Mouse (Mus musculus): ENCODE results near the gene Dido1.

Gene Dido1

DNA sequence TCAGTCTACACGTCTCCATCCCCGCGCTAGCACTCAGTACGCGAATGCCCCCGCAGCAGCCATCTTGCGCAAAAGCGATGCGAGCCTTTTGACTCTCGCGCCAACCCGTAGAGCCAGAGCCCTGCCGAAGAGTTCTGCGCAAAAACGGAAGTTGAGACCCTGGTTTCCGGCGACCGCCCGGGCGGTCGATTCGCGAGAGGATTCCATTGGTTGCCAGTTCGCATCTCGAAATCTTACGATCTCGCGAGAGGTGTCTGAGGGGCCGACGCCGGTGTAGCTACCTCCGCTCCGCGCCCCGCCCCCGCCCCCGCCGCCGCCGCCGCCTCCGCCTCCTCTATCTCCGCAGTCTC, at the start of gene Dido1, which contains the start of gene Gid8:
TSS of gene Dido1 (minus strand) at position 77 of the 350 bp plus-strand sequence.
TSS of gene Gid8 (plus strand) at position 195 of the 350 bp plus-strand sequence.
- peak; percentile 99 for DNase-seq (ENCODE audit: low read depth, low spot score)

DNA sequence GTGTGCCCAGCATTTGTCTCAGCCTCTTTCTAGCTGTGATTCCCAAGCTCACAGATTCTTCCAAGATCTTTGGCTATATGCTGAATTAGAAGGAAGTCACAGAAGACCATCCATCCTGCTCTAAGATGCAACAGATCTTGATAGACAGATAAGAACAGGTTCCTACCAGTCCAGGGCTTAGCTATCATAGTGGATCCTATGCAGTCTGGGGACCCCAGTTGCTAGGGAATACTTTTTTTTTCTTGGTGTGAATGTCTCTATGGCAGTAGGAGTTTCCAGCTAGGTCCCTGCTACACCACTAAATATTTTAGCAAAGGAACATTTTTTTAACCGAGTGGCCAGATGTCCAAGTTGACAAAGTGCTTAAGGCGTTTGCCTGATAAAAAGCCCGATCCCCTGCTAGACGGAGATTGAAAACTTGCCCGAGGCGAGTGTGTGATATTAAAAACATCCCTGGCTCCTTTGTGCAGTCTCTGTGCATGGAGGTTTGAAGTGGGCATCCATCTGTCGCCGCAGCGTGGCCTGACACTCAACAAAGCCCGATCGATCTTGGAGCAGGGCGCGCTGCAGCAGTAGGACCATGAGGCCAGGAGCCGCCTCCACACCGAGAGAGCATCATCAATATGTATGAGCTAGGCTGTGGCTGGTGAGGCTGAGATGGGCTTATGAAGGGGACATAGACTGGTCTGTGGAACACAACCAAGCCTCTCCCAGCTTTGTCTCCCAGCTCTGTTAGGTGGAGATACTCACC, 48.9 kb upstream of the Dido1 start:
- DNase-seq (ENCODE audit: low read depth, low spot score), result no peak

DNA sequence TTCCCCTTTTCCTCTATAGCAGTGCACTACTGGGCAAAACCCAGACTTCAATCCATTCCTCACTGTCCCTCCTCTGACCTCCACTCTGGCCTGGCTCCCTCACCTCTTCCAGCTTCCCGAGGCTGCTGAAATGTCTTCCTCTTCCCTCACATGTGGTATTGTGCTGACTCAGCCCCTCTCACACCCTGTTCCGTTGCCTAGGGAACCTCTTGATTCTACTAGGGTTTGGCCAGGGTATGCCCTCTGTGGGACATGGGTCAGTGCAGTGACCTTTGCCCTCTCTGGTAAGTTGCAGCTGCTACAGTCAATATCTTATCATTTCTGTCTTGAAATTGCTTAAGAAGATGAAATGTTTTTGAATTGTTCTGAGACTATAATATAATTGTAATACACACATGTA, 47.0 kb upstream of the Dido1 start:
- no peak for DNase-seq (ENCODE audit: low read depth, low spot score)

DNA sequence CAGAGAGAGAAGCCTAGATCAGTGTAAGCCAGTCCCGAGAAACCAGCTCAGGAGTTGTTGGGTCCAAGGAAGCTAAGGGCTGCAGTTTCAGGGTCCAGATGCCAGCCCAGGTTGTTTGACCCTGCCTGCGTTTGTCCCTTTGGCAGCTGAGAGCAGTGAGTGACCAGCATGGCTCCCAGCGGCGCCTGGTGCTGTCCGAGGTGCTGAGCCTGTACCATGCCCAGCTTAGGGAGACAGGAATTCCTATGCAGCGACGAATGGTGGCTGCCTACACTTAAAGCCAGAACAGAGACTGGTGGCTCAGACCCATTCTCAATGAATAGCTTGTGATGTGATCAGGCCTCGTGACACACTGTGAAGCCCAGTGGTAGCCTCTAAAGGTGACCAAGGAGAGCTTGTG, 46.1 kb upstream of the Dido1 start:
- DNase-seq (ENCODE audit: low read depth, low spot score), result peak; percentile 70

DNA sequence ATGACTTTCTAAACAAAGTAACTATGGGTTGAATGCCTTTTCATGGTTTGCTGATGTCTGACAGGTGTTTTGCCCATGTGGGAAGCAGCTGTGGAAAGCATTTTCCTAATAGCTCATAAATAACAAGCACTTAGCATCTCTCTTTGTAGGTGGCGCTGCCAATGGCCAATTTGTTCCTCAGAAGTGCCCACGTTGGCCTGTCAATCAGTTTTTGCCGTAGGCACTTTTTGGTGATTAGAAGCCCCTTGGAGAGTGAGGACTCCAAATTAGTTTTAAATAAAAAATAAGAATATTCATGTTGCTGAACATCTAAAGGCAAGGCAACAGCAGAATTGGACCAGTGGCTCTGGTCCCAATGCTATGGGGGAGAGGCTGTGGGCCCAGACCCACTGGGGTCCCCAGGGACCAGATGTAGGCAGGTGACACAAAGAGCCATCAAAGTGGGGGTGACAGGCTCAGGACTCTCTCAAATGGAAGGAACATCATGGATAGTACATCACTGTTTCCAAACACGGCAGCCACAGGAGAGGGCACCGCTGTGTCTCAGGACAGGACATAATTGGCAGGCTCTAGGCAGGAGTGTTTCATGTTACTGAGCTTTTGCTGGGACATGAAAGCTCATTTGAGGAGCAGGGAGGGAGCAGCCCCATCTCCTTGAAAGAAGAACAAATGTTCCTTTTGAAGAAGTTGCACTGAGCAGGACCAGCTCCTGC, 45.3 kb upstream of the Dido1 start:
- no peak for DNase-seq (ENCODE audit: low read depth, low spot score)

DNA sequence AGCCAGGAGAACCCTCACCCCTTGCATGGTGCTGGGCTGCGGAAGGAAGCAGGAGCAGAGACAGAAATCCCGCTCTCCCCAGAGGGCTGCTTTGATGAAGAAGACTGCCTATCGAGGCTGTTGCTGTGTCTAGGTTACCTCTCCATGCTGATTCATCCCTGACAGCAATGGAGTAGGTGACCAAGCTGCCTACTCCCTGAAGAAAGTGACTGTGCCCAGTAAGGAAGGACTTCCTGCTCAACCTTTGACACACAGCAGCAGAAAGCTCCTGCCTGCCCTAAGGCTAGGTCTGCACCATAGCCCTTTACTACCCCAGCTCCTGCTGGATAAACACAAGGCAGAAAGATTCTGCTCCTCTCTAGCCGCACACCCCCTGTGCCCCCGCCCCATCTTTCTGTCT, 39.1 kb upstream of the Dido1 start:
- DNase-seq (ENCODE audit: low read depth, low spot score), result no peak

DNA sequence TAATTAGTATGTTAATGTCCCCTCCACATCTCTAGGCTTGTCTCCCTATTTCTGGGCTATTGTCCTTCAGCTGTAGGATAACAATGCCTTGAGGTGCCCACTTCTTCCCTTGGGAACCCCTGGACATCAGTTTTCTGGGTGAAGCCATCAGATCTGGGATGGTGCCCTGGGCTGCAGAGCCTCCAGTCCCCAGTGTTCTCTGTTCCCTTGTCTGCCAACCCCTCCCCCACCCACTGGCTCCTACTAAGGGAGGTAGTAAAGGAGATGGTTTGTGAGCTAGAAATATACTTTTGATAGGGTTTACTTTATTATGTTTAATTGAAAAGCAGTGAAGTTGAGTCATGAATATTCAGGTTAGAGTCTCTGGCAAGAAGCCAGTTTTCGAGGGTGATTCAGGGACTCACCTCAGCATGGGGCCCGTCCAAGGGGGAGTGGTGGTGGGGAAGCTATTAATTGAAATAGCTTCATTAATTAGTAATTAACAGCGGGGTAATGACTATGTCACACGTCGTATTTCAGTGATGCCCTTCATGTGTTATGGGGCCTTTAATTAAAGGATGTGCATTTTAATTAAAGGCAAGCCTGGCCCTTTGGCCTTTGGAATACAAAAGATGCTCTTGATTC, 36.9 kb upstream of the Dido1 start:
- DNase-seq (ENCODE audit: low read depth, low spot score), result no peak

DNA sequence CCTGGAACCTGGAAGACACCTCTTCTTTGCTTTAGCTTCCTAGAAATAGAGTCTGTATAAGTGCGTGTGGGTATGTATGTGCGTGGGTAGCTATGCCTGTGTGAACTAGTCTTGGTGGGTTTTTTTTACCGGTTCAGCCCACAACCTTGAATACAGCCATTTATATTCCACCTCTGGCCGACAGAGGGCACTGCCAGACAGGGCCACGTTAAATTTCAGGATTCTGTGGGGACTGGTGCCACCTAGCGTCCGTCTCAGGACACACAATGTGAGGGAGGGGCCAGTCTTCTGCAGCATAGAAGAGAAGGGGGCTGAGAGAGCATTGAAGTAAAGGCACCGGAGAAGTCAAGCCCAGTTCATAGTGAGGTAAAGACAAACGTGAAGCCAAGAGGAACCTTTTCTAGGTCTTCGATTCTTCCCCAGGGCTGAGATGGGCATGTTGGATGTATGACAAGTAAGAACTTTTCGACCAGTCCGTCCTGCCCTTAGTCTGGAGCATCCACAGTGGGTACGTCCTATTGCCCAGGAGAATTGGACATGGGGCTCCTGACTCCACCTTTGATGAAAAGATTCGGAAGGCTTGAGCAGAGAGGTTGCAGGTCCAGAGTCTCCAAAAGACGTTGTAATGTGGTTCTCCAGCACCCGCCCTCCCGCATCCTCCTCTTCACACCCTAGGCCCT, 35.6 kb upstream of the Dido1 start:
- peak; percentile 92 for DNase-seq (ENCODE audit: low read depth, low spot score)

DNA sequence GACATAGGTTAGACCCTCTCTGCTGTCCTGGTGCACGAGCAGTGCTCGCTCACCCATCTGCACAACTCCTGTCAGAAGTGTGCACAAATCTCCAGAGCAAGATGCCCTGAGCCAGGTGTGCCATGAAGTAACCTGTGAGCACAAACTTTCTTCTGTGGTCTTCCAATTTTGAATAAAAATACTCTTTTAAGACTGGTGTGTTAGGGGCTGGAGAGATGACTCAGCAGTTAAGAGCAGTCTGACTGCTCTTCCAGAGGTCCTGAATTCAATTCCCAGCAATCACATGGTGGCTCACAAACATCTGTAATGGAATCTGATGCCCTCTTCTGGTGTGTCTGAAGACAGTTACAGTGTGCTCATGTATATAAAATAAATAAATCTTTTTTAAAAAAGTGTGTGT, 33.5 kb upstream of the Dido1 start:
- no peak for DNase-seq (ENCODE audit: low read depth, low spot score)

DNA sequence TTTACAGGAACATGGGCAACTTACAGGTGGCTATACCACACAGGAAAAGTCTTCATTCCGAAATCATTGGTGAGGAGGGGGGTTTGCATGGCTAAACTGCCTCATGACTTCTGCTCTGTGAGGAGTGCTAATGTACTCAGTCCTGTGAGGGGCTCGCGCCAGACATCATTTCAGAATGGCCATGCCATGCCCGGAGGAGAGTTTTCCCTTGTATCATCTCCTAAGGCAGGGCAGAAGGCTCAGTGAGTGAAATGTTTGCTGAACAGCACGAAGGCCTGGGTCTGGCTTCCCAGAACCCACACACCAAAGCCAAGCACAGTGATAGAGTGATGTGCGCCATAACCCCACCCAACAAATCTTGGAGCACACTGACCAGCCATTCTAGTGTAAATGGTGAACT, 33.0 kb upstream of the Dido1 start:
- no peak for DNase-seq (ENCODE audit: low read depth, low spot score)

DNA sequence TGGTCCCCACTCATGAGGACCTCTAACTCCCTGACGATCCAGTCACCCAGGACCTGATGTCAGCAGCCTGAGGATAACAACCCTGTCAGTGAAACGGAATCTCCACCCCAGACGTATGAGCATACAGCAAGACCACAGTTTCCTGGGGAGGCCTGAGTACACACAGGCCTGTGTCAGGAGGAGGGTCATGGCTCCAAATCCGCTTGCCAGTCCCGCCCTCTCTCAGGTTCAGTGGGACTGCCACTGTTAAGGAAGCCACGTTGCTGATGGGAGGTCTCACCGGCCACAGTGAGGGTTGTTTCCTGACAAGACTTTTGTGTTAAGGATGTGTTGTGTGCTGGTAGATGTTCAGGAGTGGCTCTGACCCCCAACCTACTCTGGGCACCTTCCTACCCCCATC, 31.6 kb upstream of the Dido1 start:
- DNase-seq (ENCODE audit: low read depth, low spot score), result no peak

DNA sequence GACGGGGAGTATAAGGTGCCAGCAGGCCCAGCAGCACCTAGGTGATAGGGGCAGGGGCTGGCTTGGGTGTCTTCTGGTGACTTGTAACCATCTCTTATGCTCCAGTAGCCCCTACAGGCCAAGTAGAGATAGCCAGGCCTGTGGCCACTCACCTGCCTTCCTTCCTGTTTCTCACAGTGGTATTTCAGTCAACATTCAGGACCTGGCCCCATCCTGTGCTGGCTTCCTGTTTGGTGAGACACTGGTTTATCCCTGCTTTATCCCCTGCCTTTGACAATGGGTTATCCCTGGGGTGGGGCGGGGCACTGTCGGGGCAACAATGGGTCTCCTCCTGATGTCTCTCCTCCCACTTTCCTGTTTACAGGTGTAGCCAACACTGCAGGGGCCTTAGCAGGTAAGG, 30.6 kb upstream of the Dido1 start:
- DNase-seq (ENCODE audit: low read depth, low spot score), result no peak

DNA sequence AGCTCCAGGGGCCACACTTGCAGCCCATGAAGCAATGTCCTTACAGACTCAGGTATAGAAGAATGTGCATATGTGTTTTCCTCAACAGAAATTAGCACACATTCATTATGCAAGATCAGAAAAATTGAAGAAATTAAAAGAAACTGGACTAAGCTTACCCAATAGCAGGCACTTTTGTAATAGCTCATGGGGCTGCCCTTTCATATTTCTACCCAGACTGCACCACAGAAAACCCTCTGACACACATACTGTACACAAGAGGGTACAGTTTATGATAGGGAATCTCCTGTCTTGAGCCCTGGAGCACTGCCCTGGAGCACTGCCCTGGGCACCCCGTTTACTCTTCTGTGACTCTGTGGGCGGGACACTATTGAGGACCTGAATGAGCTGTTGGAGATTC, 28.2 kb upstream of the Dido1 start:
- no peak for DNase-seq (ENCODE audit: low read depth, low spot score)

DNA sequence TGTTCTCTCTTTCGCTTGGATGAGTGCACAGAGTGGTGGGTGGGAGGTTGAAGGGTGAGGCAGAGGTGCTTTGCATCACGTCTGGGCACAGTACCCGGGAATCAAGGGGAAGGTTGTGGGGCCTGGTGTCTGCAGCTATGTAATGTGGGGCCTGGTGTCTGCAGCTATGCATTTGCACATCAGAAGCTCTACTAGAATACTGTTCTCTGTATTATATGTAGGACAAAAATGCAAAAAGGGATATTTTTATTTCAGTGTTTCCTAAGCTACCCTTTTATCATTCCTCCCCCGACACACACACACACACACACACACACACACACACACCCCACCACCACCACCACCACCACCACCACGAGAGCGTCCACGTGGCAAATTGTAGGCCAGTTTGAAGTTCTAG, 25.4 kb upstream of the Dido1 start:
- no peak for DNase-seq (ENCODE audit: low read depth, low spot score)

DNA sequence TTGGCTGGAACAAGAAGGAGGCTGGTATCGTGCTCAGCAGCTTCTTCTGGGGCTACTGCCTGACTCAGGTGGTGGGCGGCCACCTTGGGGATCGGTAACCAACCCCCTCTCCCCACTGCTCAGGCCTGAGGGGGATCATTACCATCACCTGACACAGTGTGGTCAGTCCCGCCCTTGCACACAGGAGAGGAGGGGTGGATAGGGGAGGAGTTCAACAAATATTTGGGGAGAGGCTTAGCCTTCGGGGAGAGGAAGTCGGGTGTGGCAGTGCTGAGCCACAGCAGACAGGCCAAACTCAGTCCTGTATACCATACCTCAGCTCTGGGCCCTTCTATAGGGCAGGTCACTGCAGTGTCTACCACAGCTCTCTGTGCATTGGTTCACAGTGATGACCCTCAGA, 22.2 kb upstream of the Dido1 start:
- DNase-seq (ENCODE audit: low read depth, low spot score), result no peak

DNA sequence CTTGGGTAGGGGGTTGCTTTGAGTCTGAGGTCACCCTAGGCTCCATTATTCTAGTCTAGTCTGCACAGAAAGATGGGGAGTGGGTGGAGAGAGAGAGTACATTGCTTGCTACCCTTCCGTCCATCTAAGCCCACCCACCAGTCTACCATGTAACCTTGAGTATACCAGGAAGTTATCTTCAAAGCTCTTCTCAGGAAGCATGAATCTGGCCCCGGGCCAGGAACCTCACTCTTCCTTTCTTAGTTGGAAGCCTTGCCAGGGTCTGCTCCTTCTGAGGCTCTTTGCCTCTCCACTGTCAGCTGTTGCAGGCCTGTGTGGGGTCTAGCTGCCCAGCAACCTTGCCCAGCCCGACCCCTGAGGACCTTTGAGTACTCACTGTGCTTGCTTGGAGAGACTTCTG, 21.2 kb upstream of the Dido1 start:
- DNase-seq (ENCODE audit: low read depth, low spot score), result no peak

DNA sequence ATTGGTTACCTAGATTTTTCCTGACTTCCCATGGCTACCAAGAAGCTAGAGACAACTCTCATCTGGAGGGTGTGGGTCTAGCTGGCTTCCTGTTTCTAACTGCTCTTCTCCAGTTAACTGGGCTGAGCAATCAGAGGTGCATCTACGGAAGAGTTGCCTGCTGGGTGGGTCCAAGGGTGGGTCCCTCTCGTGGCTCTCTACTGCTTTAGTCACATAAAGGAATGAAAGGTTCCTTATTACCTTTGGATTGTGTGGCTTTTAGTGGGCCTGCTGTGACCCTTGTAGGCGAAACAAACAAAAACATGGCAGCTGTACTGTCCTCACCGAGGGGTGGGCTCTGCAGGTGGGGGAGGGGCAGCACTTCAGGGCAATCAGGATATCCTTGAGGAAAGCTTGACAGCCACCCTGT, 17.8 kb upstream of the Dido1 start:
- DNase-seq (ENCODE audit: low read depth, low spot score), result no peak

DNA sequence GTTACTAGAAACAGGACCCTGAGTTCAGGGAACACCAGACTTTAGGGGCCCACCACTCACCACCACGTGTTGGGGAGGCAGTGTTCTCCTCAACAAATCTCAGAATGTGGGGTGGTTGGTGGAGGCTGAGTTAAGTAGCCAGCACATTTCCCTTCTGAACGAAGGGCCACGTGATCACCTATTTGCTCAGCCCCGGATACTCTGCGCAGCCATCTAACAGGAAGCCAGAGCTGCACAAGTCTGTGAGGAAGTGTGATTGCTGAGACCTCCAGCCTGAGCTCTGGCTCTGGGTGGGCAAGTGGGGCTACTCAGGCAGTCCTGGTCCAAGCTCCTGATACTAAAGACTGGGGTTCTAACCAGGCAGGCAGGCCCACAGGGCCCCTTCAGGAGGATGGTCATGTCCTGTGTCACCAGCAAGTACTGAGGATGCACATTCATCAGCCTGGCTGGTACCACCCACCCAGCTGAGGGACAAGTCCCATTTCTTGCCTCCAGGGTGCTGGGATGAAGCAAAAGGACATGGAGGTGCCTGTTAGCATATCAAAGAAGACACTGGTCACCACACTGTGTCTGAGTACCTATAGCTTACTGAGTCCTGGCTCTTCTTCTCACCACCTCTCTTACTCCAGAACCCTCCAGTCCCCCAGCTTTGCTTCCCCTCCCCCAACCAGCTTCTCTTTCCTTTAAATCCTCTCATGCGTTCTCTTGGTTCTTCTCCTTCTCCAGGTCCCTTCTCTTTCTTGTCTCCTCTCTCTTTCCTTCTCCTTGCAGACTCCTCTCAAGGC, 17.1 kb upstream of the Dido1 start:
- no peak for DNase-seq (ENCODE audit: low read depth, low spot score)

DNA sequence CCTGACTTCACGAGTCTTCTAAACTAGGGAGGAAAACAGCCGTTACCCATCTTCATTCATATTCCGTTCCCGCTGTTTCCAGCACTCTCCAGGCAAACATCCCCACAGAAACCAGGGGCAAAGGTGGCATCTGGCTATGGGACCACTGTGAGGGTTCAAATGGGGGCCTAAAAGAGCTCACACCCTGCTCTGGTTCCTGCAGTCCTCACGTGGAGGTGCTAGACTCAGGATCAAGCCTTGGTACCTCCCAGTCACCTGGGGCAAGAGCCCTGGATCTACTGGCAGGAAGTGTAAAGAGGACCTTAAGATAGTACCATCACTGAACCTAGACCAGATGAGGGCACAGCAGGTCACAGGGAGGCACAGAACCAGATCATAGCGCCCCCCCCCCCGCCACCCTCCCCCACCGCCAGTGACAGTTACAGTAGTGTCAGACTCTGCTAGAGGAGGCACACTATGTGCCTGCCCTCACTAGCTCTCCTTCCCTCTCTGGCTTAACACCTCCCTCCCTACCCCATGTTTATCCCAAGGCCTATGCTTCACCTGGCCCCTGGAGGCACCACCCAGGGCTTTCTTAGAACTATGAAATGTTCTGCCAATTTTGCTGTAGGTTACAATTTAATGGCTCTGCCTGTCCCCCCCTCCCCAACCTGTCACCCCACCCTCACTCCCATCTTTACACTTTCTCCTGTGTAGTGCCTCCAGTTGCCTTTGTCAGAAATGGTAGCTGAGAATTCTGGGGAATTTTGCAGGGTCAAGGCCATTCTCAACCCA, 16.2 kb upstream of the Dido1 start:
- no peak for DNase-seq (ENCODE audit: low read depth, low spot score)

DNA sequence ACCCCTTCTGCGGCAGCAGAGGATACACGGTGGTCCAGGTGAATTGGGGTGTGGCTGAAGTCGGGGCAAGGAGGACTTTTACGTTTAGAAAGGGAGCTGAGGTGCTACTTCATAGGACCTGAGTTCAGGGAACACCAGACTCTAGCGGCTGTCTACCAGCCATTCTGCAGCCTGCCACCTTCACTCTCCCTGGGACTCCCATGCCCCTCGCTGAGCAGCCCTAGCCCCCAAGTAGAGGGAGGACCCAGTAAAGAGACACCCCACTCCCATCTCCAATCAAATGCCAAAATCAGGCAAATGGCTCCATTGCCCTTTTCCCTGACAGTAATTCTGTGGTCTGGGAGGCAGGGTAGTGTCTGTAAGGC, 15.6 kb upstream of the Dido1 start:
- no peak for DNase-seq (ENCODE audit: low read depth, low spot score)
